In genomic region chr3:96029336-96029735, GRCm38 (mm10) we compare ENCODE assay signal across 19 mouse cellular contexts. TPM values are rescaled to one million over a fixed set of nuclear protein-coding genes. Genes with fewer than 3 reads are reported as not detected.
A peak's percentile ranks its signal among the peaks of the same experiment; 100 is the strongest.
DNase-seq lines count a peak whose midpoint lies in the region; ATAC-seq and TF ChIP-seq lines count a peak whose summit lies in the region.
"Had no signal": no experiment of that assay in that cellular context is flagged by ENCODE, and none has a peak within 500 bp of the region (broad histone marks: within the 10 kb centered on the region; RNA-seq: fewer than 3 reads in every experiment).

No protein-coding gene starts in this region.

- 89% methylated on average over 3 of the region's 3 CpGs for WGBS in embryonic facial prominence, embryonic 14.5 days
- 92% methylated on average over 3 of the region's 3 CpGs for WGBS in embryonic facial prominence, embryonic 10.5 days
- WGBS in midbrain, embryonic 11.5 days: 92% methylated on average over 3 of the region's 3 CpGs
- WGBS in midbrain, embryonic 16.5 days: 86% methylated on average over 3 of the region's 3 CpGs
- WGBS in kidney, adult 2 months: 73% methylated on average over 3 of the region's 3 CpGs
- 92% methylated on average over 3 of the region's 3 CpGs for WGBS in hindbrain, embryonic 11.5 days

- no peak overlapping the region for H3K4me2 ChIP-seq in embryonic facial prominence, embryonic 14.5 days (ENCODE audit: low read depth, low read length)
- H3K4me2 ChIP-seq in midbrain, embryonic 11.5 days: no peak overlapping the region
- no peak overlapping the region for H3K4me2 ChIP-seq in midbrain, embryonic 16.5 days (ENCODE audit: low read length)
- H3K4me2 ChIP-seq in hindbrain, embryonic 11.5 days (replicated peaks; ENCODE audit: low read depth, low read length): no peak overlapping the region
- H3K4me2 ChIP-seq: hindbrain, embryonic 14.5 days; intestine, embryonic 15.5 days; liver, embryonic 12.5 days; lung, embryonic 14.5 days; midbrain, embryonic 13.5 days had no signal

- no peak for TF ChIP-seq POLR2A in kidney, adult 2 months (IDR thresholded peaks at IDR 0.05; ENCODE audit: low read depth, low read length)

- no peaks in the 10 kb centered on the region for H3K27me3 ChIP-seq in embryonic facial prominence, embryonic 14.5 days (replicated peaks; ENCODE audit: control insufficient read depth, insufficient read depth, low read length)
- no peaks in the 10 kb centered on the region for H3K27me3 ChIP-seq in embryonic facial prominence, embryonic 10.5 days (replicated peaks; ENCODE audit: low read depth, poor library complexity, severe bottlenecking)
- no peaks in the 10 kb centered on the region for H3K27me3 ChIP-seq in midbrain, embryonic 11.5 days (ENCODE audit: control insufficient read depth, insufficient read depth, low read length)
- H3K27me3 ChIP-seq in midbrain, embryonic 16.5 days (ENCODE audit: control insufficient read depth, insufficient read depth, low read depth, low read length): no peaks in the 10 kb centered on the region
- H3K27me3 ChIP-seq in kidney, adult 2 months (replicated peaks; ENCODE audit: control insufficient read depth, insufficient read depth, low read length): no peaks in the 10 kb centered on the region
- no peaks in the 10 kb centered on the region for H3K27me3 ChIP-seq in hindbrain, embryonic 11.5 days (ENCODE audit: control insufficient read depth, insufficient read depth, low read length)
- H3K27me3 ChIP-seq: intestine, embryonic 15.5 days; liver, embryonic 12.5 days; midbrain, embryonic 13.5 days had no signal

- no peak overlapping the region for H3K27ac ChIP-seq in embryonic facial prominence, embryonic 14.5 days (replicated peaks; ENCODE audit: low read depth, low read length)
- no peak overlapping the region for H3K27ac ChIP-seq in embryonic facial prominence, embryonic 10.5 days (replicated peaks)
- H3K27ac ChIP-seq in midbrain, embryonic 11.5 days (ENCODE audit: low read depth, low read length): no peak overlapping the region
- H3K27ac ChIP-seq in midbrain, embryonic 16.5 days (ENCODE audit: low read length): no peak overlapping the region
- H3K27ac ChIP-seq in kidney, adult 2 months (ENCODE audit: insufficient read depth, low read depth, low read length): no peak overlapping the region; the same call in 1 of the 2 replicates
- H3K27ac ChIP-seq in hindbrain, embryonic 11.5 days (ENCODE audit: low read depth, low read length): no peak overlapping the region
- H3K27ac ChIP-seq: hindbrain, embryonic 14.5 days; intestine, embryonic 15.5 days; liver, embryonic 12.5 days; macrophage; midbrain, embryonic 13.5 days had no signal

- peak; percentile 14 for DNase-seq in embryonic facial prominence, embryonic 14.5 days (ENCODE audit: low spot score)
- no peak for DNase-seq in embryonic facial prominence, embryonic 10.5 days (ENCODE audit: low spot score)
- peak; percentile 65 for DNase-seq in midbrain, embryonic 11.5 days (ENCODE audit: low spot score, missing footprints)
- DNase-seq in kidney, adult 2 months: peak; percentile 61
- peak; percentile 50 to 57 for DNase-seq in kidney, postnatal 36 days
- no peak for DNase-seq in hindbrain, embryonic 11.5 days (ENCODE audit: low spot score)
- no peak for DNase-seq in spleen, postnatal 4 days (ENCODE audit: low spot score in 2 of 2)
- DNase-seq: adrenal gland, adult 2 months; gastrocnemius, postnatal 14 days; lung, embryonic 14.5 days; retina, postnatal 1 day; right cerebral cortex, postnatal 4 days had no signal

- H3K9ac ChIP-seq in embryonic facial prominence, embryonic 14.5 days (ENCODE audit: low read depth, low read length): no peak overlapping the region
- no peak overlapping the region for H3K9ac ChIP-seq in midbrain, embryonic 11.5 days (ENCODE audit: low read length)
- no peak overlapping the region for H3K9ac ChIP-seq in midbrain, embryonic 16.5 days (ENCODE audit: low read depth, low read length)
- no peak overlapping the region for H3K9ac ChIP-seq in hindbrain, embryonic 11.5 days (ENCODE audit: low read depth, low read length)
- H3K9ac ChIP-seq: hindbrain, embryonic 14.5 days; intestine, embryonic 15.5 days; liver, embryonic 12.5 days; lung, embryonic 14.5 days; midbrain, embryonic 13.5 days had no signal

- TF ChIP-seq CTCF in kidney, adult 2 months (conservative IDR thresholded peaks at IDR 0.05; ENCODE audit: insufficient read depth, insufficient read length, low read depth, low read length): no peak

- ATAC-seq in embryonic facial prominence, embryonic 14.5 days (ENCODE audit: low read depth): no peak
- ATAC-seq in midbrain, embryonic 11.5 days (ENCODE audit: low FRiP score): no peak
- ATAC-seq in midbrain, embryonic 16.5 days: no peak
- ATAC-seq in hindbrain, embryonic 11.5 days (ENCODE audit: low FRiP score): no peak
- ATAC-seq: intestine, embryonic 15.5 days; liver, embryonic 12.5 days; midbrain, embryonic 13.5 days had no signal

- peaks cover 8% of the 10 kb centered on the region; the same call in 1 of the 2 replicates for H3K36me3 ChIP-seq in embryonic facial prominence, embryonic 14.5 days (ENCODE audit: control insufficient read depth, insufficient read depth, low read length)
- H3K36me3 ChIP-seq in embryonic facial prominence, embryonic 10.5 days (replicated peaks): peaks cover 4% of the 10 kb centered on the region; the same call in 1 of the 2 replicates
- H3K36me3 ChIP-seq in midbrain, embryonic 11.5 days (ENCODE audit: control insufficient read depth, insufficient read depth, low read length): no peaks in the 10 kb centered on the region
- H3K36me3 ChIP-seq in midbrain, embryonic 16.5 days (ENCODE audit: control insufficient read depth, insufficient read depth, low read length): peaks cover 9% of the 10 kb centered on the region
- no peaks in the 10 kb centered on the region for H3K36me3 ChIP-seq in kidney, adult 2 months (ENCODE audit: control insufficient read depth, insufficient read depth, low read length)
- no peaks in the 10 kb centered on the region for H3K36me3 ChIP-seq in hindbrain, embryonic 11.5 days (ENCODE audit: control insufficient read depth, insufficient read depth, low read length)
- H3K36me3 ChIP-seq: intestine, embryonic 15.5 days had no signal

- H3K4me1 ChIP-seq in embryonic facial prominence, embryonic 14.5 days (ENCODE audit: control insufficient read depth, insufficient read depth, low read length): no peaks in the 10 kb centered on the region
- H3K4me1 ChIP-seq in embryonic facial prominence, embryonic 10.5 days: no peaks in the 10 kb centered on the region
- H3K4me1 ChIP-seq in midbrain, embryonic 11.5 days (ENCODE audit: control insufficient read depth, insufficient read depth, low read length): no peaks in the 10 kb centered on the region
- H3K4me1 ChIP-seq in midbrain, embryonic 16.5 days (ENCODE audit: control insufficient read depth, insufficient read depth, low read length): no peaks in the 10 kb centered on the region
- H3K4me1 ChIP-seq in kidney, adult 2 months (ENCODE audit: control insufficient read depth, insufficient read depth, low read length): no peaks in the 10 kb centered on the region
- H3K4me1 ChIP-seq in hindbrain, embryonic 11.5 days (replicated peaks; ENCODE audit: control insufficient read depth, insufficient read depth, low read length): no peaks in the 10 kb centered on the region
- H3K4me1 ChIP-seq: intestine, embryonic 15.5 days; liver, embryonic 12.5 days; midbrain, embryonic 13.5 days had no signal

- no peak overlapping the region for H3K4me3 ChIP-seq in embryonic facial prominence, embryonic 14.5 days (ENCODE audit: low read depth, low read length)
- no peak overlapping the region for H3K4me3 ChIP-seq in embryonic facial prominence, embryonic 10.5 days
- no peak overlapping the region for H3K4me3 ChIP-seq in midbrain, embryonic 11.5 days (ENCODE audit: low read depth, low read length)
- no peak overlapping the region for H3K4me3 ChIP-seq in midbrain, embryonic 16.5 days (ENCODE audit: low read depth, low read length)
- H3K4me3 ChIP-seq in kidney, adult 2 months (ENCODE audit: insufficient read depth, low read depth, low read length): no peak overlapping the region
- H3K4me3 ChIP-seq in hindbrain, embryonic 11.5 days (ENCODE audit: low read depth, low read length): no peak overlapping the region
- H3K4me3 ChIP-seq: intestine, embryonic 15.5 days; liver, embryonic 12.5 days; midbrain, embryonic 13.5 days; myocyte had no signal

- H3K9me3 ChIP-seq in embryonic facial prominence, embryonic 14.5 days (ENCODE audit: control insufficient read depth, low read length): no peaks in the 10 kb centered on the region
- no peaks in the 10 kb centered on the region for H3K9me3 ChIP-seq in embryonic facial prominence, embryonic 10.5 days
- H3K9me3 ChIP-seq in midbrain, embryonic 11.5 days (ENCODE audit: control insufficient read depth, low read length): no peaks in the 10 kb centered on the region
- no peaks in the 10 kb centered on the region for H3K9me3 ChIP-seq in midbrain, embryonic 16.5 days (replicated peaks; ENCODE audit: control insufficient read depth, low read length, poor library complexity, severe bottlenecking)
- no peaks in the 10 kb centered on the region for H3K9me3 ChIP-seq in hindbrain, embryonic 11.5 days (ENCODE audit: control insufficient read depth, low read length)
- H3K9me3 ChIP-seq: intestine, embryonic 15.5 days; liver, embryonic 12.5 days; midbrain, embryonic 13.5 days had no signal

RNA-seq across cellular contexts. Expression of gene Vps45, which starts 28.9 kb away (rescaled TPM):
- polyA plus RNA-seq in embryonic facial prominence, embryonic 14.5 days (2014; fragmentation: Nextera tagmentation; extraction: Ambion mirVana): 24.4 and 25.7 TPM in 2 replicates
- polyA plus RNA-seq in embryonic facial prominence, embryonic 10.5 days (2016; fragmentation: Nextera tagmentation; extraction: Ambion mirVana): 22.4 and 26.5 TPM in 2 replicates
- polyA plus RNA-seq in midbrain, embryonic 11.5 days (2014; fragmentation: Nextera tagmentation; extraction: Ambion mirVana): 24.7 and 29.5 TPM in 2 replicates
- 62.0 and 64.7 TPM in 2 replicates for polyA plus RNA-seq in midbrain, embryonic 16.5 days (2015; fragmentation: Nextera tagmentation; extraction: Ambion mirVana)
- polyA plus RNA-seq in kidney, adult 2 months (2012; rRNA removed): 6.7 and 7.9 TPM in 2 replicates
- polyA plus RNA-seq in hindbrain, embryonic 11.5 days (2014; fragmentation: Nextera tagmentation; extraction: Ambion mirVana): 27.4 and 27.9 TPM in 2 replicates

RNA-seq across cellular contexts. Expression of gene Plekho1, which starts 33.5 kb away (rescaled TPM):
- polyA plus RNA-seq in embryonic facial prominence, embryonic 14.5 days (2014; fragmentation: Nextera tagmentation; extraction: Ambion mirVana): 40.5 and 43.2 TPM in 2 replicates
- polyA plus RNA-seq in embryonic facial prominence, embryonic 10.5 days (2016; fragmentation: Nextera tagmentation; extraction: Ambion mirVana): 73.2 and 78.5 TPM in 2 replicates
- 62.9 and 70.7 TPM in 2 replicates for polyA plus RNA-seq in midbrain, embryonic 11.5 days (2014; fragmentation: Nextera tagmentation; extraction: Ambion mirVana)
- polyA plus RNA-seq in midbrain, embryonic 16.5 days (2015; fragmentation: Nextera tagmentation; extraction: Ambion mirVana): 46.1 and 54.6 TPM in 2 replicates
- 32.4 and 33.2 TPM in 2 replicates for polyA plus RNA-seq in kidney, adult 2 months (2012; rRNA removed)
- polyA plus RNA-seq in hindbrain, embryonic 11.5 days (2014; fragmentation: Nextera tagmentation; extraction: Ambion mirVana): 70.0 and 73.7 TPM in 2 replicates

Comparison
In these comparisons a context has a peak if more than half of its experiments do, and no peak if none do; other contexts are left out.
1. DNase-seq: peak in embryonic facial prominence, embryonic 14.5 days (single experiment), midbrain, embryonic 11.5 days (single experiment), kidney, adult 2 months (single experiment) and kidney, postnatal 36 days (2 of 2); none in embryonic facial prominence, embryonic 10.5 days (single experiment), hindbrain, embryonic 11.5 days (single experiment) and spleen, postnatal 4 days (0 of 2).